Comparison of ENCODE assay signal across 20 mouse cellular contexts in the genomic region with DNA sequence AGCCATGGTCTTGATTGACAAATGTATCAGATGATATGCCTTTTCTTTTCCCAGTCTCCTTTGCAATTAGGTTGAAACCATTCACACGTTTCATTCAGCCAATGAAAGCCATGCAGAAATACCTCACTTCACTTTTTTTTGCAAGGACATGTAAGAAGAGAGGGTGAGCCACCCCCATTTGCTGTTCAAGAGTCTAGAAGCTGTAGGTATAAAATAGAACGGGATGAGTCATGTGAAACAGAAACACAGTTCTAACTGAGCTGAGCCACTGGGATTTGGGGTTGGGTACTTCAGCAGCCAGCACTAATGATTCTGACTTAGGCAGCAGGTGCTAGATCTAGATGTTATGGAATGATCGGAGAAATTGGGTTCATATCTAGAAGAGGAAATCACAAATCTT.
A peak's percentile ranks its signal among the peaks of the same experiment; 100 is the strongest.
DNase-seq lines count a peak whose midpoint lies in the region; ATAC-seq and TF ChIP-seq lines count a peak whose summit lies in the region.
"Had no signal": no experiment of that assay in that cellular context is flagged by ENCODE, and none has a peak within 500 bp of the region (broad histone marks: within the 10 kb centered on the region; RNA-seq: fewer than 3 reads in every experiment).

No protein-coding gene starts in this region.

- H3K4me2 ChIP-seq in liver, postnatal 0 days (ENCODE audit: low read depth, low read length): 0 out of 2 replicates have a peak overlapping the region, but pooled peaks have one; percentile 30
- H3K4me2 ChIP-seq: forebrain, embryonic 15.5 days; heart, embryonic 11.5 days; heart, embryonic 15.5 days; hindbrain, embryonic 14.5 days had no signal

- TF ChIP-seq EP300 in liver, postnatal 0 days (IDR thresholded peaks at IDR 0.05; ENCODE audit: low read depth): no peak

- 52% methylated on average over 3 of the region's 3 CpGs for WGBS in liver, postnatal 0 days (ENCODE audit: insufficient replicate concordance)
- WGBS in embryonic facial prominence, embryonic 10.5 days: 74% methylated on average over 3 of the region's 3 CpGs
- 83% methylated on average over 3 of the region's 3 CpGs for WGBS in forebrain, embryonic 10.5 days

- H3K27ac ChIP-seq in liver, postnatal 0 days (ENCODE audit: low read depth): peak overlapping the region; percentile 5; the same call in 1 of the 2 replicates
- peak overlapping the region; percentile 95 for H3K27ac ChIP-seq in brown adipose tissue, adult 24 weeks (replicated peaks; ENCODE audit: low read depth, low read length)
- H3K27ac ChIP-seq in embryonic facial prominence, embryonic 10.5 days (replicated peaks): no peak overlapping the region
- no peak overlapping the region for H3K27ac ChIP-seq in forebrain, embryonic 10.5 days
- H3K27ac ChIP-seq: forebrain, embryonic 15.5 days; heart, adult 2 months; heart, embryonic 15.5 days; hindbrain, embryonic 10.5 days; hindbrain, embryonic 14.5 days had no signal

- intact Hi-C loops in left cerebral cortex, postnatal 36 days (cut with DNase I): no loop called here

- no peak for TF ChIP-seq CTCF in liver, postnatal 0 days (IDR thresholded peaks at IDR 0.05; ENCODE audit: low read depth)

- H3K9ac ChIP-seq in liver, postnatal 0 days (replicated peaks): no peak overlapping the region
- H3K9ac ChIP-seq: forebrain, embryonic 15.5 days; heart, embryonic 15.5 days; hindbrain, embryonic 14.5 days had no signal

- no peaks in the 10 kb centered on the region; the same call in 1 of the 2 replicates for H3K4me1 ChIP-seq in liver, postnatal 0 days (ENCODE audit: insufficient read depth)
- peaks cover 12% of the 10 kb centered on the region for H3K4me1 ChIP-seq in brown adipose tissue, adult 24 weeks (ENCODE audit: control insufficient read depth, insufficient read depth, insufficient read length, low read length)
- H3K4me1 ChIP-seq in embryonic facial prominence, embryonic 10.5 days: peaks cover 46% of the 10 kb centered on the region
- H3K4me1 ChIP-seq in forebrain, embryonic 10.5 days: peaks cover 35% of the 10 kb centered on the region
- H3K4me1 ChIP-seq: heart, embryonic 15.5 days had no signal

- H3K27me3 ChIP-seq in liver, postnatal 0 days (ENCODE audit: insufficient read depth, low read length): no peaks in the 10 kb centered on the region
- H3K27me3 ChIP-seq in embryonic facial prominence, embryonic 10.5 days (replicated peaks; ENCODE audit: low read depth, poor library complexity, severe bottlenecking): no peaks in the 10 kb centered on the region
- no peaks in the 10 kb centered on the region; the same call in 1 of the 2 replicates for H3K27me3 ChIP-seq in forebrain, embryonic 10.5 days (ENCODE audit: poor library complexity, severe bottlenecking)
- H3K27me3 ChIP-seq: forebrain, embryonic 15.5 days; heart, embryonic 15.5 days had no signal

- H3K36me3 ChIP-seq in liver, postnatal 0 days (replicated peaks; ENCODE audit: insufficient read depth, low read length): no peaks in the 10 kb centered on the region
- no peaks in the 10 kb centered on the region for H3K36me3 ChIP-seq in embryonic facial prominence, embryonic 10.5 days (replicated peaks)
- H3K36me3 ChIP-seq in forebrain, embryonic 10.5 days (replicated peaks): no peaks in the 10 kb centered on the region
- H3K36me3 ChIP-seq: forebrain, embryonic 15.5 days; heart, embryonic 15.5 days; hindbrain, embryonic 10.5 days had no signal

- DNase-seq in left cerebral cortex, adult 11 months (ENCODE audit: low spot score): peak; percentile 24
- no peak for DNase-seq in left cerebral cortex, postnatal 36 days (ENCODE audit: low spot score in 2 of 2)
- no peak for DNase-seq in liver, postnatal 0 days
- no peak for DNase-seq in liver
- DNase-seq in embryonic facial prominence, embryonic 10.5 days (ENCODE audit: low spot score): peak; percentile 3
- DNase-seq in forebrain, embryonic 10.5 days (ENCODE audit: extremely low spot score, low spot score): no peak
- DNase-seq in adrenal gland, postnatal 25 days: no peak
- DNase-seq: adrenal gland, postnatal 36 days; cerebellum, adult 11-12 months; cerebellum, adult 9-10 months; cerebellum, postnatal 25 days; gastrocnemius, postnatal 10 days; heart, adult 2 months; heart, postnatal 14 days had no signal

- no peaks in the 10 kb centered on the region for H3K9me3 ChIP-seq in liver, postnatal 0 days (ENCODE audit: low read length)
- no peaks in the 10 kb centered on the region for H3K9me3 ChIP-seq in embryonic facial prominence, embryonic 10.5 days
- no peaks in the 10 kb centered on the region for H3K9me3 ChIP-seq in forebrain, embryonic 10.5 days
- H3K9me3 ChIP-seq: forebrain, embryonic 15.5 days; heart, embryonic 15.5 days; hindbrain, embryonic 10.5 days had no signal

- no peak overlapping the region for H3K4me3 ChIP-seq in liver, postnatal 0 days (ENCODE audit: low read depth, low read length)
- no peak overlapping the region for H3K4me3 ChIP-seq in brown adipose tissue, adult 24 weeks (ENCODE audit: insufficient read depth, low read depth, low read length)
- H3K4me3 ChIP-seq in embryonic facial prominence, embryonic 10.5 days: no peak overlapping the region
- H3K4me3 ChIP-seq in forebrain, embryonic 10.5 days: no peak overlapping the region
- H3K4me3 ChIP-seq: forebrain, embryonic 15.5 days; heart, adult 2 months; heart, embryonic 15.5 days; hindbrain, embryonic 10.5 days had no signal

- no peak for ATAC-seq in liver, postnatal 0 days
- ATAC-seq: forebrain, embryonic 15.5 days had no signal

Comparison
In these comparisons a context has a peak if more than half of its experiments do, and no peak if none do; other contexts are left out.
1. DNase-seq: peak in left cerebral cortex, adult 11 months (single experiment) and embryonic facial prominence, embryonic 10.5 days (single experiment); none in left cerebral cortex, postnatal 36 days (0 of 2), liver, postnatal 0 days (single experiment), liver (single experiment), forebrain, embryonic 10.5 days (single experiment) and adrenal gland, postnatal 25 days (single experiment).
2. H3K27ac ChIP-seq: peak in liver, postnatal 0 days (single experiment) and brown adipose tissue, adult 24 weeks (single experiment); none in embryonic facial prominence, embryonic 10.5 days (single experiment) and forebrain, embryonic 10.5 days (single experiment).